Mouse (Mus musculus) hindbrain, embryonic 13.5 days (tissue): Measurements from ENCODE around the gene Rarb. TPM values are rescaled to one million over a fixed set of nuclear protein-coding genes. Genes with fewer than 3 reads are reported as not detected.

Experiments
- ATAC-seq: fragments of 200-750 bp; cut with Nextera tagmentation; 2 replicates; pipeline ENCODE4 v1.8.0; 2017; ENCODE audit warnings: moderate TSS enrichment; ENCODE audit not compliant: low FRiP score
- H3K27ac ChIP-seq: fragments of 300-500 bp; sonication (generic); 2 replicates; pipeline ENCODE4 v1.5.1; 2015; ENCODE audit warnings: inconsistent platforms, mild to moderate bottlenecking, moderate library complexity
- H3K27me3 ChIP-seq: fragments of 300-500 bp; sonication (generic); 2 replicates; pipeline ENCODE4 v1.6.1; 2015; ENCODE audit warnings: mild to moderate bottlenecking, inconsistent platforms
- H3K36me3 ChIP-seq: fragments of 300-500 bp; sonication (generic); 2 replicates; pipeline ENCODE4 v1.6.1; 2015; ENCODE audit warnings: mild to moderate bottlenecking, inconsistent platforms
- H3K4me1 ChIP-seq: fragments of 300-500 bp; sonication (generic); replicated peaks from 2 replicates; pipeline ENCODE4 v1.6.1; 2015; ENCODE audit warnings: inconsistent platforms
- H3K4me2 ChIP-seq: fragments of 300-500 bp; sonication (generic); 2 replicates; pipeline ENCODE4 v1.6.1; 2015; ENCODE audit warnings: inconsistent platforms, mild to moderate bottlenecking, moderate library complexity
- H3K4me3 ChIP-seq: fragments of 300-500 bp; sonication (generic); 2 replicates; pipeline ENCODE4 v1.5.1; 2015; ENCODE audit warnings: mild to moderate bottlenecking, inconsistent platforms
- H3K9ac ChIP-seq: fragments of 300-500 bp; sonication (generic); 2 replicates; pipeline ENCODE4 v1.6.1; 2015; ENCODE audit warnings: mild to moderate bottlenecking, inconsistent platforms
- H3K9me3 ChIP-seq: fragments of 300-500 bp; sonication (generic); 2 replicates; pipeline ENCODE4 v1.6.1; 2016; ENCODE audit warnings: inconsistent platforms
- WGBS: fragments of 180-500 bp; shearing (Covaris S2); methylation state at CpG from one replicate; pipeline ENCODE4 v1.1.7; 2015; 5-methylcytosine and 5-hydroxymethylcytosine counted together
- polyA plus RNA-seq: library from polyadenylated mRNA; unstranded; fragments of >200 nt; fragmentation: Nextera tagmentation; extraction: Ambion mirVana; gene quantifications from 2 replicates; pipeline ENCODE4 v1.2.1, GENCODE M21; 2015

The Rarb gene
- polyA plus RNA-seq, 1 experiment from 2014 or later = 24.2 TPM

GRCm38 (mm10) chr14:16547492-16548199, 271.3 kb downstream of the Rarb start:
- H3K4me2 ChIP-seq = no peak overlapping the region

GRCm38 (mm10) chr14:16544995-16545394, 274.0 kb downstream of the Rarb start:
- H3K4me1 ChIP-seq = 0 out of 2 replicates have a peak, but pooled peaks cover 8% of the 10 kb centered on the region
- WGBS = 67% methylated on average over 2 of the region's 2 CpGs
- H3K9ac ChIP-seq = no peak overlapping the region
- H3K27me3 ChIP-seq = no peaks in the 10 kb centered on the region
- no peak overlapping the region for H3K4me2 ChIP-seq
- H3K9me3 ChIP-seq = no peaks in the 10 kb centered on the region
- H3K4me3 ChIP-seq = no peak overlapping the region
- H3K36me3 ChIP-seq = no peaks in the 10 kb centered on the region
- ATAC-seq = no peak
- H3K27ac ChIP-seq = no peak overlapping the region

More at GRCm38 (mm10) chr14:16547492-16548199, 271.3 kb downstream of the Rarb start:
- no peaks in the 10 kb centered on the region for H3K9me3 ChIP-seq
- H3K4me3 ChIP-seq = no peak overlapping the region
- H3K27ac ChIP-seq = no peak overlapping the region
- WGBS = 82% methylated on average over 6 of the region's 6 CpGs
- H3K27me3 ChIP-seq = no peaks in the 10 kb centered on the region
- no peak for ATAC-seq
- H3K36me3 ChIP-seq = no peaks in the 10 kb centered on the region
- H3K9ac ChIP-seq = no peak overlapping the region
- peaks cover 13% of the 10 kb centered on the region; the same call in 1 of the 2 replicates for H3K4me1 ChIP-seq

GRCm38 (mm10) chr14:16541641-16542040, 277.3 kb downstream of the Rarb start:
- Histone ChIP-seq H3K4me3 (no peak overlapping the region), H3K4me2 (no peak overlapping the region), H3K27ac (no peak overlapping the region), H3K27me3 (no peaks in the 10 kb centered on the region), H3K9ac (no peak overlapping the region), H3K36me3 (no peaks in the 10 kb centered on the region), H3K9me3 (no peaks in the 10 kb centered on the region), H3K4me1 (no peaks in the 10 kb centered on the region)
- no peak for ATAC-seq
- WGBS = 76% methylated on average over 1 of the region's 1 CpGs

GRCm38 (mm10) chr14:16537433-16537832, 281.5 kb downstream of the Rarb start:
- Histone ChIP-seq H3K27me3 (no peaks in the 10 kb centered on the region), H3K27ac (no peak overlapping the region), H3K9me3 (no peaks in the 10 kb centered on the region), H3K4me3 (no peak overlapping the region), H3K4me1 (no peaks in the 10 kb centered on the region), H3K4me2 (no peak overlapping the region), H3K36me3 (no peaks in the 10 kb centered on the region), H3K9ac (no peak overlapping the region)
- no peak for ATAC-seq
- WGBS = 65% methylated on average over 4 of the region's 4 CpGs

GRCm38 (mm10) chr14:16528631-16529030, 290.3 kb downstream of the Rarb start:
- ATAC-seq = no peak
- 82% methylated on average over 2 of the region's 2 CpGs for WGBS
- no peaks in the 10 kb centered on the region for H3K27me3 ChIP-seq
- no peak overlapping the region for H3K4me2 ChIP-seq
- no peak overlapping the region for H3K27ac ChIP-seq
- peaks cover 4% of the 10 kb centered on the region; the same call in 1 of the 2 replicates for H3K4me1 ChIP-seq
- H3K4me3 ChIP-seq = no peak overlapping the region
- no peaks in the 10 kb centered on the region for H3K9me3 ChIP-seq
- no peaks in the 10 kb centered on the region for H3K36me3 ChIP-seq
- no peak overlapping the region for H3K9ac ChIP-seq

- no peaks in the 10 kb centered on the region for H3K9me3 ChIP-seq
- no peak for ATAC-seq
- H3K27ac ChIP-seq = no peak overlapping the region
- no peak overlapping the region for H3K4me3 ChIP-seq
- peaks cover 15% of the 10 kb centered on the region; the same call in 1 of the 2 replicates for H3K4me1 ChIP-seq
- no peak overlapping the region for H3K9ac ChIP-seq
- 81% methylated on average over 3 of the region's 3 CpGs for WGBS
- H3K4me2 ChIP-seq = no peak overlapping the region
- no peaks in the 10 kb centered on the region for H3K27me3 ChIP-seq
- no peaks in the 10 kb centered on the region for H3K36me3 ChIP-seq
Observed at GRCm38 (mm10) chr14:16526120-16526519, 292.8 kb downstream of the Rarb start.

- ATAC-seq = no peak
- Histone ChIP-seq H3K36me3 (no peaks in the 10 kb centered on the region), H3K9me3 (no peaks in the 10 kb centered on the region), H3K4me1 (peaks cover 15% of the 10 kb centered on the region; the same call in 1 of the 2 replicates), H3K4me2 (no peak overlapping the region), H3K9ac (no peak overlapping the region), H3K4me3 (no peak overlapping the region), H3K27me3 (no peaks in the 10 kb centered on the region), H3K27ac (no peak overlapping the region)
- 71% methylated on average over 5 of the region's 5 CpGs for WGBS
Observed at GRCm38 (mm10) chr14:16525137-16525924, 293.6 kb downstream of the Rarb start.

- Histone ChIP-seq H3K9ac (no peak overlapping the region), H3K4me3 (no peak overlapping the region), H3K4me1 (peaks cover 29% of the 10 kb centered on the region), H3K36me3 (no peaks in the 10 kb centered on the region), H3K27me3 (no peaks in the 10 kb centered on the region), H3K4me2 (no peak overlapping the region), H3K27ac (no peak overlapping the region), H3K9me3 (no peaks in the 10 kb centered on the region)
- 86% methylated on average over 3 of the region's 3 CpGs for WGBS
- ATAC-seq = no peak
Observed at GRCm38 (mm10) chr14:16522852-16523251, 296.1 kb downstream of the Rarb start.

GRCm38 (mm10) chr14:16519588-16520167, 299.3 kb downstream of the Rarb start:
- WGBS = 75% methylated on average over 8 of the region's 8 CpGs
- H3K27me3 ChIP-seq = no peaks in the 10 kb centered on the region
- ATAC-seq = no peak

GRCm38 (mm10) chr14:16517958-16518357, 301.0 kb downstream of the Rarb start:
- ATAC-seq = peak; percentile 39; the same call in 1 of the 2 replicates
- no peak overlapping the region for H3K9ac ChIP-seq
- H3K4me3 ChIP-seq = no peak overlapping the region
- H3K4me1 ChIP-seq = peaks cover 33% of the 10 kb centered on the region
- H3K36me3 ChIP-seq = no peaks in the 10 kb centered on the region
- no peaks in the 10 kb centered on the region for H3K9me3 ChIP-seq
- H3K27me3 ChIP-seq = no peaks in the 10 kb centered on the region
- H3K4me2 ChIP-seq = no peak overlapping the region
- H3K27ac ChIP-seq = no peak overlapping the region

More at GRCm38 (mm10) chr14:16519588-16520167, 299.3 kb downstream of the Rarb start:
- Histone ChIP-seq H3K36me3 (no peaks in the 10 kb centered on the region), H3K4me3 (no peak overlapping the region), H3K9me3 (no peaks in the 10 kb centered on the region), H3K27ac (no peak overlapping the region), H3K4me1 (peaks cover 35% of the 10 kb centered on the region), H3K4me2 (no peak overlapping the region), H3K9ac (no peak overlapping the region)

GRCm38 (mm10) chr14:16515731-16516130, 303.2 kb downstream of the Rarb start:
- Histone ChIP-seq H3K36me3 (no peaks in the 10 kb centered on the region), H3K4me2 (no peak overlapping the region), H3K27me3 (no peaks in the 10 kb centered on the region), H3K27ac (no peak overlapping the region), H3K9ac (no peak overlapping the region), H3K4me3 (no peak overlapping the region), H3K9me3 (no peaks in the 10 kb centered on the region), H3K4me1 (peaks cover 24% of the 10 kb centered on the region)
- ATAC-seq = no peak
- 83% methylated on average over 3 of the region's 3 CpGs for WGBS

- H3K36me3 ChIP-seq = peaks cover 11% of the 10 kb centered on the region
- no peak overlapping the region for H3K9ac ChIP-seq
- H3K4me3 ChIP-seq = no peak overlapping the region
- no peaks in the 10 kb centered on the region for H3K27me3 ChIP-seq
- no peaks in the 10 kb centered on the region for H3K4me1 ChIP-seq
- no peak overlapping the region for H3K27ac ChIP-seq
- H3K4me2 ChIP-seq = no peak overlapping the region
- no peaks in the 10 kb centered on the region for H3K9me3 ChIP-seq
- no peak for ATAC-seq
- 71% methylated on average over 4 of the region's 4 CpGs for WGBS
Observed at GRCm38 (mm10) chr14:16510574-16510973, 308.4 kb downstream of the Rarb start.
